Mouse (Mus musculus): Measurements from ENCODE around the gene Prkag2. TPM values are rescaled to one million over a fixed set of nuclear protein-coding genes. Genes with fewer than 3 reads are reported as not detected.

The Prkag2 gene
- polyA plus RNA-seq, 1 experiment: not detected

DNA sequence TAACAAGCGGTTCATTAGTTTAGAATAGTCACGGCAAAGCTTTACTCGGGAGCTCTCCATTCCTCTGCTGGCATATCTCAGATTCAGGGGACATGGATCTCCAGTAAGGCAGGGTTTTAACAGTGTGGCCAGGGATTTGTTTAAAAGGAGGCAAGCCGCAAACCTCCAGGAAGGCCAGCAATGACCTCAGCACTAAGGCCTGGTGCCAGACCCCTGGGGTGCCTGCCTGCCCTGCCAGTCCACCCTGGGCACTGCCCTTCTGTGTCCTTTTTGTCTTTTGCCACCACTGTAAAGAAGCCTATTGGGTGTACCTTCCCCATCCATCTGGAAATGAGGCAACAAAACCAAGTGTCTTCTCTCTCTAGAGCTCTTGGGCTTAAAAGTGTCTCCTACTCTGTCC is 226.3 kb downstream of the Prkag2 start:
- no peak for TF ChIP-seq GATA1 (IDR thresholded peaks at IDR 0.05; ENCODE audit: low read length)

GRCm38 (mm10) chr5:24873221-24873620 is 227.2 kb downstream of the Prkag2 start:
- no peak for TF ChIP-seq GATA1 (IDR thresholded peaks at IDR 0.05; ENCODE audit: low read length)

- TF ChIP-seq GATA1 (IDR thresholded peaks at IDR 0.05; ENCODE audit: low read length): no peak
These were observed 229.2 kb downstream of the Prkag2 start for GRCm38 (mm10) chr5:24871276-24871675.

- TF ChIP-seq GATA1 (IDR thresholded peaks at IDR 0.05; ENCODE audit: low read length): no peak
These were observed 230.6 kb downstream of the Prkag2 start for GRCm38 (mm10) chr5:24869796-24870289.

- no peak for TF ChIP-seq GATA1 (IDR thresholded peaks at IDR 0.05; ENCODE audit: low read length)
These were observed 236.6 kb downstream of the Prkag2 start for GRCm38 (mm10) chr5:24863804-24864203.

- no peak for TF ChIP-seq GATA1 (IDR thresholded peaks at IDR 0.05; ENCODE audit: low read length)
These were observed 239.0 kb downstream of the Prkag2 start for GRCm38 (mm10) chr5:24861449-24861930.

GRCm38 (mm10) chr5:24860635-24861448 is 239.6 kb downstream of the Prkag2 start:
- no peak for TF ChIP-seq GATA1 (IDR thresholded peaks at IDR 0.05; ENCODE audit: low read length)

- TF ChIP-seq GATA1 (IDR thresholded peaks at IDR 0.05; ENCODE audit: low read length): peak; percentile 32
These were observed 240.5 kb downstream of the Prkag2 start for GRCm38 (mm10) chr5:24859771-24860540.

DNA sequence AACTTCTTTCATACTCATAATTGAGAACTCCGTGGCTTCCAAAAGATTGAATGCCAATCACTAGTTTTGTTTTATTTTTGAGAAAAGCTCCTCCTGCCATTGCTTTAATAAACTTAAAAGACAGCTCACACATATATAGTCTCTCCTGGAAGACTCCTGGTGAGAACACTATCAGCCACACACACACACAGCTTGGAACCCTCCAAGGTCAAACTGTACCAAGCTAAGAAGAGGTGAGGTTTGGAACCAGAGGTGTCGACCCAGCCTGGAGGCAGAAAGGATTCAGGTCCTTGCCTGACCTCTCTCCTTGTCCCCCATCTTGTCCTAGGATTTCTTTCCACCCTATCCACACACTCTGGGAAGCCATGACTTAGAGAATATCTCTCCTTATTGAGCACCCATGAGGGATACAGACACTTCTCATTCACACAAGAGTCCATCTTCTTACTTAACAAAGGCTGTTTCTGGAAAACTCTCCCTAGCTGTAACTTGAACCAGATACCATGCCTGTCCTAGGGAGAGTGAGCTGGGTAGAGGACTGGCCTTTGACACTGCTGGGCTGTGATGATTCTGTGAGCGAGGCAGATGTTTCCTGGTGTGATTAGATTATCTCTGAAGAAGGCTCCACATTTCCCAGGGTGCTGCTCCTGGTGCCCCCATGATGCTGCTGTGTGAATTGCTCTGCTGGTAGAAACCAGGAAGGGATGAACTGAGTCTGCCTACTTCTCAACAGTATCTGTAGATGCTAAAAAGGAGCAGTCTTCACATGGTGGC is 245.4 kb downstream of the Prkag2 start:
- TF ChIP-seq GATA1 (IDR thresholded peaks at IDR 0.05; ENCODE audit: low read length): peak; percentile 92

DNA sequence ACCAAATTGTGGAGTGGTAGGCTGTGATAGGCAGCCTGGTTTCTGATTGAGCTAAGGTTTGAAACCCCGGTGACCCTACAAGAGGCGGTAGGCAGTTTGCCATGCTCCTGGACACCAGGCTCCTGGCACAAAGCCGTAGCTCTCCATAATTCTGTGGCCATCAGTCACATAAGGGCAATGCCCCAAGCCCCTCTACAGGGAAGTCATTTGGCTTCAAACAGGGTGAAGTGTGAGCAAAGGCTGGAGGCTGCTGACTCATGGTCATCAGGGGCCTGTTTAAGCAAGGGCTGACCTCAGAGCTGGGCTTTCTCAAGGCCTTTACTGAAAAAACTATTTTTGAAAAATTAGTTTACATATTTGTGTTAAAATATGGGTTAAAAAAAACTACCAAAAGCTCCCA is 246.2 kb downstream of the Prkag2 start:
- TF ChIP-seq GATA1 (IDR thresholded peaks at IDR 0.05; ENCODE audit: low read length): no peak

- no peak for TF ChIP-seq GATA1 (IDR thresholded peaks at IDR 0.05; ENCODE audit: low read length)
These were observed 256.6 kb downstream of the Prkag2 start for GRCm38 (mm10) chr5:24843841-24844240.

- TF ChIP-seq GATA1 (IDR thresholded peaks at IDR 0.05; ENCODE audit: low read length): no peak
These were observed 257.4 kb downstream of the Prkag2 start for GRCm38 (mm10) chr5:24843103-24843475.

DNA sequence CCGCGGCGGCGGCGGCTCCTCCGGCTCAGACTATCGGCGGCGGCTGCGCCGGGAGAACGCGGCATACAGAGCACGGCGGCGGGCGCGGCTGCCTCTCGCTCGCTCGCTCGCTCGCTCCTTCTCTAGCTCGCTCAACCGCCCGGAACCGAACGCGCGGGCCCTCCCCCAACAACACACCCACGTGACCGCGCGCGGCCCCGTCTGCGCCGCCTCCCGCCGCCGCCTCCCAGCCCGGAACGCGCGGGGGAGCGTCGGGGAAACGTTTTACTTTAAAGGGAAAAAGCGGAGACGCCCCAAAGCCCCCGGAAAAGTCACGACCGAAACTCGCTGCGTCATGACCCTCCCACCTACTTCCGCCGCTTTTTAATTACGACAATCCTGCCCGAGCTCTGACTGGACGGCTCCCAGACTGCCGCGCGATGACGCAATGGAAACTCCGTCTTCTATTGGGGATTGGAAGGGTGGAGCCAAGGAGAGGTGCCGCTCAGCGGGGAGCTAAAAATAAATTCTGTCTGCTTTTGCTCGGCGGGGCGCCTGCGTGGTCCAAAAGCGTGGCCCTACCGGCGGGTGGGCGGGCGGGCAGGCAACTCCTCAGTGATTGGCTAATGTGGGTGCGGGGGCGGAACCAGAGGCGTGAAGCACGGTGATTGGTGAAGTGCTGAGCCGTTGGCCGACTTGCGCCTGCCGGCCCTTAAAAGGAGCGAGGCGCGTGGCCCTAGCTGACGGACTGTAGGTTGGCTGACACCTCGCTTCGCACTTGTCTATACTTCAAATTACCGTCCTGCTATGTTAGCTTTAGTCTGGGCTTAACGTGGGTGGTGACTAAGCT is 258.0 kb downstream of the Prkag2 start, which contains the start of gene Rheb:
Gene Rheb, minus strand, starts transcription at position 351 of the 829 bp plus-strand sequence.
- TF ChIP-seq GATA1 (IDR thresholded peaks at IDR 0.05; ENCODE audit: low read length): no peak

- no peak for TF ChIP-seq GATA1 (IDR thresholded peaks at IDR 0.05; ENCODE audit: low read length)
These were observed 258.7 kb downstream of the Prkag2 start for GRCm38 (mm10) chr5:24841662-24842273.

Measured in G1E-ER4 (cell line).